Mouse (Mus musculus): Measurements from ENCODE around the gene D8Ertd738e. TPM values are rescaled to one million over a fixed set of nuclear protein-coding genes. Genes with fewer than 3 reads are reported as not detected.
A peak's percentile ranks its signal among the peaks of the same experiment; 100 is the strongest.

Gene D8Ertd738e
- total and polyA plus RNA-seq, 2 experiments from 2014 or later = 143 to 274 TPM

GRCm38 (mm10) chr8:84199348-84200125, 50.0 kb downstream of the D8Ertd738e start:
- ATAC-seq (ENCODE audit: low FRiP score) (no peak), DNase-seq (ENCODE audit: low spot score) (no peak)
- H3K4me2 ChIP-seq (ENCODE audit: low read depth, low read length, poor library complexity, severe bottlenecking) = no peak overlapping the region
- no peak overlapping the region for H3K4me3 ChIP-seq (ENCODE audit: low read depth, low read length)
- H3K4me1 ChIP-seq (ENCODE audit: insufficient read depth, low read length) = peaks cover 10% of the 10 kb centered on the region
- 58% methylated on average over 11 of the region's 11 CpGs for WGBS
- no peak overlapping the region for H3K9ac ChIP-seq (replicated peaks; ENCODE audit: low read length, poor library complexity, severe bottlenecking)
- no peak overlapping the region for H3K27ac ChIP-seq (ENCODE audit: low read depth, low read length)
- no peaks in the 10 kb centered on the region for H3K36me3 ChIP-seq (ENCODE audit: insufficient read depth, low read length)
- H3K9me3 ChIP-seq (ENCODE audit: low read length) = no peaks in the 10 kb centered on the region
- TF ChIP-seq CTCF (IDR thresholded peaks at IDR 0.05) = no peak
- no peaks in the 10 kb centered on the region for H3K27me3 ChIP-seq (ENCODE audit: insufficient read depth, low read length)

DNA sequence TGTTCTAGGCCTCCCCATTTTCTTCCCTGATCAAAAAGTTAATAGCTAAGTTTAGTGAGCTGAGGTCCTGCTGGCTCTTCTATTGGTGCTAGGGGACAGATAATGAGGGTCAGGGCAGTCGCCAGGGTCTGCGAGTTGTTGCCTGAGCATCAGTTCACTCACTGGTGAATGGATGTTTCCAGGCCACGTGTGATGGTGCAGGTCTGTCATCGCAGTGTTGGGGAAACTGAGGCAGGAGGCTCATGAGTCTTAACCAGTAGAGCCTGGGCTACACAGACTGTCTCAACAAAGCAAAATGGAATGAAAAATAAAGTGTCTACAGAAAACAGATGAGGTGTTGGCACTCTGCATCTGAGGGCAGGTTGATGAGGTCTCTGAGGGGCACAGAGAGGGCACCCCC, 50.6 kb downstream of the D8Ertd738e start:
- no peak for TF ChIP-seq CTCF (IDR thresholded peaks at IDR 0.05)
- H3K4me2 ChIP-seq (ENCODE audit: low read depth, low read length, poor library complexity, severe bottlenecking) = no peak overlapping the region
- 25% methylated on average over 4 of the region's 4 CpGs for WGBS
- no peak overlapping the region for H3K27ac ChIP-seq (ENCODE audit: low read depth, low read length)
- H3K9me3 ChIP-seq (ENCODE audit: low read length) = no peaks in the 10 kb centered on the region
- no peaks in the 10 kb centered on the region for H3K27me3 ChIP-seq (ENCODE audit: insufficient read depth, low read length)
- peaks cover 9% of the 10 kb centered on the region for H3K4me1 ChIP-seq (ENCODE audit: insufficient read depth, low read length)
- ATAC-seq (ENCODE audit: low FRiP score) (no peak), DNase-seq (ENCODE audit: low spot score) (no peak)
- no peak overlapping the region for H3K4me3 ChIP-seq (ENCODE audit: low read depth, low read length)
- no peak overlapping the region for H3K9ac ChIP-seq (replicated peaks; ENCODE audit: low read length, poor library complexity, severe bottlenecking)
- no peaks in the 10 kb centered on the region for H3K36me3 ChIP-seq (ENCODE audit: insufficient read depth, low read length)

DNA sequence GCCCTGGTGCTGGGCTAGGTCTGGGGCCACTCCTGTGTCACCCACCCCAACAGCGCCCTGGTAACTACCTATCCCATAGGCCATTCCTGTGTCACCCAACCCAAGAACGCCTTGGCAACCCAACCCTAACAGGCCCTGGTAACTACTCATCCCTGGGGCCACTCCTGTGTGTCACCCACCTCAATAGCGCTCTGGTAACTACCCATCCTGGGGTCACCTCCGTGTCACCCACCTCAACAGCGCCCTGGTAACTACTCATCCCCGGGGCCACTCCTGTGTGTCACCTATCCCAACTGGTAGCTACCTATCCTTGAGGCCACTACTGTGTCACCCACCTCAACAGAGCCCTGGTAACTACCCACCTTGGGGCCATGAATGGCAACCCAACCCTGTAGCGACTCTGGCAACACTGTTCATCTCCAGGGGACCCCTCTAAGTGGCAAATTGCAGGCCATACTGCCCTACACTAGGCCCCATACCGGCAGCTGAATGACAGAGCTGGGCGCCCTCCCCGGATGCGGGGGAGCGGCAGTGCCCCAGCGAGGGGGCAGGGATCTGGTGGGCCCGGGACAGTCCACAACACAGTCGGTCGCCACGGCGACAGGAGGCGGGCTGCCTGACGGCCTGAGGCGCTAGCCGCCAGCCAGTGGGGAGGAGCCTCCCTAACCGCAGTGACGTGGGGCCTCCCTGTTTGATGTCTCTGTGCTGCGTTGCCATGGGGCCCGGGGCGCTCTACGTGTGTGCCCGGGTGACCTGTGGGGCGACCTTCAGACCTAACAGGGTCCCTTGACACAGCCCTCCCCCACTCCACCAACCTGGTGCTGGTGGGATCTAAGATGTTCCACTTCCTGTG, 51.4 kb downstream of the D8Ertd738e start:
- H3K4me1 ChIP-seq (ENCODE audit: insufficient read depth, low read length) = peaks cover 8% of the 10 kb centered on the region
- peak overlapping the region; percentile 49 for H3K27ac ChIP-seq (ENCODE audit: low read depth, low read length)
- peak; percentile 88 for DNase-seq (ENCODE audit: low spot score)
- H3K4me2 ChIP-seq (ENCODE audit: low read depth, low read length, poor library complexity, severe bottlenecking) = peak overlapping the region; percentile 60
- no peak for TF ChIP-seq CTCF (IDR thresholded peaks at IDR 0.05)
- 3% methylated on average over 30 of the region's 30 CpGs for WGBS
- H3K4me3 ChIP-seq (ENCODE audit: low read depth, low read length) = peak overlapping the region; percentile 38
- H3K27me3 ChIP-seq (ENCODE audit: insufficient read depth, low read length) = peaks cover 4% of the 10 kb centered on the region; the same call in 1 of the 2 replicates
- peak; percentile 71 for ATAC-seq (ENCODE audit: low FRiP score)
- H3K9me3 ChIP-seq (ENCODE audit: low read length) = no peaks in the 10 kb centered on the region
- H3K9ac ChIP-seq (replicated peaks; ENCODE audit: low read length, poor library complexity, severe bottlenecking) = peak overlapping the region; percentile 20; the same call in 1 of the 2 replicates
- H3K36me3 ChIP-seq (ENCODE audit: insufficient read depth, low read length) = no peaks in the 10 kb centered on the region

- Histone ChIP-seq H3K4me3 (ENCODE audit: low read depth, low read length) (peak overlapping the region; percentile 38), H3K27ac (ENCODE audit: low read depth, low read length) (peak overlapping the region; percentile 49), H3K4me2 (ENCODE audit: low read depth, low read length, poor library complexity, severe bottlenecking) (peak overlapping the region; percentile 60), H3K9ac (replicated peaks; ENCODE audit: low read length, poor library complexity, severe bottlenecking) (0 out of 2 replicates have a peak overlapping the region, but pooled peaks have one; percentile 20), H3K4me1 (ENCODE audit: insufficient read depth, low read length) (peaks cover 10% of the 10 kb centered on the region), H3K36me3 (ENCODE audit: insufficient read depth, low read length) (no peaks in the 10 kb centered on the region), H3K27me3 (ENCODE audit: insufficient read depth, low read length) (peaks cover 5% of the 10 kb centered on the region; the same call in 1 of the 2 replicates), H3K9me3 (ENCODE audit: low read length) (no peaks in the 10 kb centered on the region)
- 3% methylated on average over 41 of the region's 43 CpGs for WGBS
- no peak for TF ChIP-seq CTCF (IDR thresholded peaks at IDR 0.05)
- peak; percentile 55 for ATAC-seq (ENCODE audit: low FRiP score)
- peak; percentile 91 for DNase-seq (ENCODE audit: low spot score)
Observed at GRCm38 (mm10) chr8:84197141-84197921, 52.2 kb downstream of the D8Ertd738e start.

MicroRNA genes within 50 kb of the gene (microRNA counts, 519-probe panel; counts per million panel counts)
- microRNA mmu-miR-23a (4,024 counts per million, percentile 82 among the panel's probes with 10 or more counts), microRNA mmu-miR-27a (4,123 counts per million, percentile 83 among the panel's probes with 10 or more counts)

Small RNA genes within 50 kb of the gene (microRNA-seq; reads per million reads assigned to microRNA genes)
- gene Mir23a (ENCODE audit: borderline number of aligned reads) = 6,690 reads per million, percentile 92 among the genes with 10 or more reads in this experiment
- not detected for gene Mir24-2 (ENCODE audit: borderline number of aligned reads)
- gene Mir27a (ENCODE audit: borderline number of aligned reads) = 129 reads per million, percentile 48 among the genes with 10 or more reads in this experiment
- not detected for gene Mir3074-2 (ENCODE audit: borderline number of aligned reads)

Other genes starting within 250 kb of the D8Ertd738e start
- gene 1700067K01Rik, start 248.2 kb downstream of the D8Ertd738e start, total RNA-seq (2014; rRNA removed) = 1.2 TPM in 1 of 2 replicates, not detected in the other
- 0.58 and 0.69 TPM in 2 replicates for gene 1700067K01Rik, start 248.2 kb downstream of the D8Ertd738e start, polyA plus RNA-seq (2015; fragmentation: Nextera tagmentation; extraction: Ambion mirVana)
- gene 2210011C24Rik, start 237.5 kb downstream of the D8Ertd738e start, total RNA-seq (2014; rRNA removed) = 0.66 TPM in 1 of 2 replicates, not detected in the other
- gene 2210011C24Rik, start 237.5 kb downstream of the D8Ertd738e start, polyA plus RNA-seq (2015; fragmentation: Nextera tagmentation; extraction: Ambion mirVana) = 0.43 and 1.5 TPM in 2 replicates
- 5.1 and 8.0 TPM in 2 replicates for gene Palm3, start 228.2 kb downstream of the D8Ertd738e start, total RNA-seq (2014; rRNA removed)
- gene Palm3, start 228.2 kb downstream of the D8Ertd738e start, polyA plus RNA-seq (2015; fragmentation: Nextera tagmentation; extraction: Ambion mirVana) = 4.4 and 4.9 TPM in 2 replicates
- gene Il27ra, start 207.1 kb downstream of the D8Ertd738e start, total RNA-seq (2014; rRNA removed) = 0.71 and 1.1 TPM in 2 replicates
- 0.21 and 0.29 TPM in 2 replicates for gene Il27ra, start 207.1 kb downstream of the D8Ertd738e start, polyA plus RNA-seq (2015; fragmentation: Nextera tagmentation; extraction: Ambion mirVana)
- gene Rln3, start 204.7 kb downstream of the D8Ertd738e start, total RNA-seq (2014; rRNA removed) = 2.3 and 2.7 TPM in 2 replicates
- gene Rln3, start 204.7 kb downstream of the D8Ertd738e start, polyA plus RNA-seq (2015; fragmentation: Nextera tagmentation; extraction: Ambion mirVana) = 1.3 and 2.3 TPM in 2 replicates
- 2.2 and 3.0 TPM in 2 replicates for gene Gm10643, start 184.6 kb downstream of the D8Ertd738e start, total RNA-seq (2014; rRNA removed)
- 1.6 and 1.7 TPM in 2 replicates for gene Gm10643, start 184.6 kb downstream of the D8Ertd738e start, polyA plus RNA-seq (2015; fragmentation: Nextera tagmentation; extraction: Ambion mirVana)
- gene Rfx1, start 182.9 kb downstream of the D8Ertd738e start, total RNA-seq (2014; rRNA removed) = 28.4 and 31.7 TPM in 2 replicates
- gene Rfx1, start 182.9 kb downstream of the D8Ertd738e start, polyA plus RNA-seq (2015; fragmentation: Nextera tagmentation; extraction: Ambion mirVana) = 7.2 and 8.8 TPM in 2 replicates
- gene Dcaf15, start 145.0 kb downstream of the D8Ertd738e start, total RNA-seq (2014; rRNA removed) = 62.3 and 67.6 TPM in 2 replicates
- gene Dcaf15, start 145.0 kb downstream of the D8Ertd738e start, polyA plus RNA-seq (2015; fragmentation: Nextera tagmentation; extraction: Ambion mirVana) = 21.7 and 23.3 TPM in 2 replicates
- gene Podnl1, start 123.7 kb downstream of the D8Ertd738e start, total RNA-seq (2014; rRNA removed) = 0.05 and 0.19 TPM in 2 replicates
- gene Podnl1, start 123.7 kb downstream of the D8Ertd738e start, polyA plus RNA-seq (2015; fragmentation: Nextera tagmentation; extraction: Ambion mirVana) = 0.38 and 0.56 TPM in 2 replicates
- 86.1 and 101 TPM in 2 replicates for gene Cc2d1a, start 101.8 kb downstream of the D8Ertd738e start, total RNA-seq (2014; rRNA removed)
- gene Cc2d1a, start 101.8 kb downstream of the D8Ertd738e start, polyA plus RNA-seq (2015; fragmentation: Nextera tagmentation; extraction: Ambion mirVana) = 65.9 and 70.7 TPM in 2 replicates
- 5.6 and 5.7 TPM in 2 replicates for gene 4930432K21Rik, start 101.7 kb downstream of the D8Ertd738e start, total RNA-seq (2014; rRNA removed)
- 2.2 and 2.4 TPM in 2 replicates for gene 4930432K21Rik, start 101.7 kb downstream of the D8Ertd738e start, polyA plus RNA-seq (2015; fragmentation: Nextera tagmentation; extraction: Ambion mirVana)
- gene Nanos3, start 64.5 kb downstream of the D8Ertd738e start, total RNA-seq (2014; rRNA removed) = 0.27 and 4.6 TPM in 2 replicates
- 14.0 and 15.3 TPM in 2 replicates for gene Nanos3, start 64.5 kb downstream of the D8Ertd738e start, polyA plus RNA-seq (2015; fragmentation: Nextera tagmentation; extraction: Ambion mirVana)
- gene Zswim4, start 12.7 kb downstream of the D8Ertd738e start, total RNA-seq (2014; rRNA removed) = 37.7 and 41.8 TPM in 2 replicates
- 11.8 and 11.9 TPM in 2 replicates for gene Zswim4, start 12.7 kb downstream of the D8Ertd738e start, polyA plus RNA-seq (2015; fragmentation: Nextera tagmentation; extraction: Ambion mirVana)
- 28.8 and 31.7 TPM in 2 replicates for gene Mri1, start 7.6 kb upstream of the D8Ertd738e start, total RNA-seq (2014; rRNA removed)
- 39.4 and 40.5 TPM in 2 replicates for gene Mri1, start 7.6 kb upstream of the D8Ertd738e start, polyA plus RNA-seq (2015; fragmentation: Nextera tagmentation; extraction: Ambion mirVana)
- 9.5 and 13.6 TPM in 2 replicates for gene Ccdc130, start 20.7 kb upstream of the D8Ertd738e start, total RNA-seq (2014; rRNA removed)
- gene Ccdc130, start 20.7 kb upstream of the D8Ertd738e start, polyA plus RNA-seq (2015; fragmentation: Nextera tagmentation; extraction: Ambion mirVana) = 14.0 and 14.4 TPM in 2 replicates
- 67.0 and 134 TPM in 2 replicates for gene Cacna1a, start 138.7 kb upstream of the D8Ertd738e start, total RNA-seq (2014; rRNA removed)
- 10.0 and 15.4 TPM in 2 replicates for gene Cacna1a, start 138.7 kb upstream of the D8Ertd738e start, polyA plus RNA-seq (2015; fragmentation: Nextera tagmentation; extraction: Ambion mirVana)

All from midbrain, postnatal 0 days (tissue).